Mouse (Mus musculus) E14TG2a.4 (cell line): ENCODE measurements around the gene Slc6a13.

ENCODE experiments used
- H3K27me3 ChIP-seq: 2 replicates; pipeline ENCODE4 v1.6.1; 2014; ENCODE audit warnings: low read length, control low read depth; ENCODE audit not compliant: insufficient read depth
- H3K36me3 ChIP-seq: 2 replicates; pipeline ENCODE4 v1.6.1; 2014; ENCODE audit warnings: low read length, control low read depth; ENCODE audit not compliant: insufficient read depth
- H3K4me1 ChIP-seq: replicated peaks from 2 replicates; pipeline ENCODE4 v1.6.1; 2014; ENCODE audit warnings: low read depth, low read length, control low read depth
- H3K4me3 ChIP-seq: replicated peaks from 2 replicates; pipeline ENCODE4 v1.5.1; 2014; ENCODE audit warnings: mild to moderate bottlenecking, low read length
- H3K9me3 ChIP-seq: 2 replicates; pipeline ENCODE4 v1.6.1; 2014; ENCODE audit warnings: low read length, control low read depth
- CTCF ChIP-seq: conservative IDR thresholded peaks from 2 replicates; pipeline ENCODE4 v1.5.1; 2014; ENCODE audit warnings: low read length
- NANOG ChIP-seq: IDR thresholded peaks from 2 replicates; pipeline ENCODE4 v1.6.1; 2014; ENCODE audit warnings: borderline replicate concordance, low read length, mixed read lengths
- POU5F1 ChIP-seq: IDR thresholded peaks from 2 replicates; pipeline ENCODE4 v1.6.1; 2014; ENCODE audit warnings: low read length, borderline replicate concordance

Gene Slc6a13

DNA sequence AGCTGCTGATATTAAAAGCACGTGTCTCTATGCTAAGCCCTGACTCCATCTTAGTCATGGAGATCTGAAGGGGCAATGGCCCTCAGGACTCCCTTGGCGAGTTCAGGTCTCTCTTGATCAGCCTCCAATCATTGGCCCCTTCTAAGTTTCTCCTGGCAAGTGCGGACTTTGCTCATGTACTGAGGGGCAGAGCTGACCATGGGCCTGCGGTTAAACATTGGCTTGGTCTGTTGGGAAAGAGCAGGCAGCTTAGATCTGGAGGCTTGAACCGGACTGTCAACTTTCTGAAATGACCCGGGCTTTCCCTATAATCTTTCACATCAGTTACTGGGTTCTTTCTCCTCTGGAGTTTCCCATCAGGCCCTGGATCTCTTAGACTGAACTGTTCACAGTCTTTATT is 11.0 kb downstream of the Slc6a13 start:
- no peak overlapping the region for H3K4me3 ChIP-seq
- no peaks in the 10 kb centered on the region for H3K36me3 ChIP-seq
- H3K4me1 ChIP-seq = no peaks in the 10 kb centered on the region
- no peak for TF ChIP-seq POU5F1
- H3K9me3 ChIP-seq = no peaks in the 10 kb centered on the region
- 0 out of 2 replicates have a peak, but pooled peaks cover 5% of the 10 kb centered on the region for H3K27me3 ChIP-seq

DNA sequence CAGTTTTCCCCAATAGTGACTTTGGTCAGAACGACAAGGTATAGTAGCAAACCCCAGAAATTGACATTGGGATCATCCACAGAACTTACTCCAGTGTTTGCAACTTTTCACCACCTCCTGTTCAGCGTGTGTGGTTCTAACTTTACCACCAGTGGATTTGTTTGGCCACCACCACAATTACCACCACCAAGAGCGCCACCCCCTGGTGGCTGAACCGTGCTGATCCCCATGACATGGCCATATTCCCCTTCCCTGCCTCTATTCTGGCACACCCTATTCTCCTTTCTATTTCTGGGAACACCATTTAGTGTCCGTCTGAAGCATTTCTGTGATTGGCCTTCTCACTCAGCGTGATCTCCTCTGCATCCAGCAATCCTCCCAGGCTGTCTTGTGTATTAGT is 19.1 kb downstream of the Slc6a13 start:
- Histone ChIP-seq H3K4me1 (no peaks in the 10 kb centered on the region), H3K36me3 (no peaks in the 10 kb centered on the region), H3K27me3 (no peaks in the 10 kb centered on the region), H3K4me3 (no peak overlapping the region), H3K9me3 (no peaks in the 10 kb centered on the region)
- TF ChIP-seq CTCF (no peak; the same call in 1 of the 2 replicates), NANOG (no peak), POU5F1 (no peak)

GRCm38 (mm10) chr6:121322381-121323110 is 22.5 kb downstream of the Slc6a13 start:
- no peak for TF ChIP-seq POU5F1
- TF ChIP-seq CTCF = no peak
- TF ChIP-seq NANOG = no peak
- Histone ChIP-seq H3K4me3 (no peak overlapping the region), H3K27me3 (peaks cover 14% of the 10 kb centered on the region; the same call in 1 of the 2 replicates), H3K4me1 (no peaks in the 10 kb centered on the region), H3K9me3 (peaks cover 14% of the 10 kb centered on the region), H3K36me3 (no peaks in the 10 kb centered on the region)

DNA sequence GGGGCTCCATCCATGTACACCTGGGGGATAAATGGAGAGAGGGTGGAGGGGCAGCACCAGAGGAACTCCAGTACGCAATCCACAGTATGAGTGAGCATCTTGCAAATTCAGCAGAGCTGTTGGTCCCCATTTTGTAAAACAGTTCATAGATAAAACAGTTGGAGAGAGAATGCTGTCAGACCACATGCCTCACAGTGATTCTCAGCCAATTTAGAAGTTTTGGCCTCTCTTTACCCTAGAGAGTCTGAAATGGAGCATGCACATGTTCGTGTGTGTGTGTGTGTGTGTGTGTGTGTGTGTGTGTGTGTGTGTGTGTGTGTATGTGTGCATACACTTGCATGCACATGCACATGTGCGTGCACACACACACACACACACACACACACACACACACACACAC is 25.3 kb downstream of the Slc6a13 start:
- Histone ChIP-seq H3K27me3 (peaks cover 18% of the 10 kb centered on the region), H3K4me1 (peaks cover 6% of the 10 kb centered on the region; the same call in 1 of the 2 replicates), H3K36me3 (no peaks in the 10 kb centered on the region), H3K9me3 (peaks cover 17% of the 10 kb centered on the region), H3K4me3 (no peak overlapping the region)
- TF ChIP-seq NANOG (no peak), POU5F1 (no peak), CTCF (no peak)

- peaks cover 6% of the 10 kb centered on the region; the same call in 1 of the 2 replicates for H3K4me1 ChIP-seq
- H3K9me3 ChIP-seq = peaks cover 17% of the 10 kb centered on the region
- H3K27me3 ChIP-seq = peaks cover 19% of the 10 kb centered on the region
- no peak overlapping the region for H3K4me3 ChIP-seq
- H3K36me3 ChIP-seq = no peaks in the 10 kb centered on the region
- TF ChIP-seq CTCF = no peak
- no peak for TF ChIP-seq NANOG
- no peak for TF ChIP-seq POU5F1
Observed at GRCm38 (mm10) chr6:121325740-121326139, 25.7 kb downstream of the Slc6a13 start.

DNA sequence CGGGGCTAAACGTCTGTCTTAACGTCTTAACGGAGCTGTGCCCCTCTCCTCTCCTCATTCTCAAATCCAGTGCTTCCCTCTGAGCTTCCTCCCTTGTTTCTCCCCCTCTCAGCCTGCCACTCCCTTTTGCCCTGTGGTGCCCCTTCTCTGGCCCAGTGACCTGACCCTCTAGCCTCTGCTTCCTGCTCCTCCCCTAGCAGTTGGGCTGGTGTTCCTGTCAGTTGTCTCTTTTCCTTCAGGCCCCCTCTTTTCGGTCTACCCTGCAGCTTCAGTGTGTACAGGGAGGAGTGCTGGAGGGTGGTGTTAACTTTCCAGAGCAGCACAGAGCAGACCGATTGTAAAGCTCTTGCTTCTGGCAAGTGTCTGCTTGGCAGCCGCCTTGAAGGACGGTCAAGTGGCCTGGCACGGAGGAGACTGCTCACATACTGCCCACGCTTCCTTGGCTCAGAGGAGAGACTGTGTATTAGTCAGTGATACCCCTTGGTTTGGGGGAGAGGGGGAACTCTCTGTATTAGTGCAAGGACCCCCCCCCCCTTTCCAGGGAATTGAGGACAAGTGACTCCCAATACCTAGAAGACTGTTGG is 26.6 kb downstream of the Slc6a13 start:
- H3K36me3 ChIP-seq = no peaks in the 10 kb centered on the region
- H3K27me3 ChIP-seq = peaks cover 25% of the 10 kb centered on the region
- H3K4me3 ChIP-seq = no peak overlapping the region
- peaks cover 6% of the 10 kb centered on the region; the same call in 1 of the 2 replicates for H3K4me1 ChIP-seq
- peaks cover 17% of the 10 kb centered on the region for H3K9me3 ChIP-seq
- TF ChIP-seq POU5F1 (no peak), NANOG (no peak), CTCF (no peak)

- H3K4me1 ChIP-seq = peaks cover 6% of the 10 kb centered on the region; the same call in 1 of the 2 replicates
- peaks cover 32% of the 10 kb centered on the region for H3K27me3 ChIP-seq
- TF ChIP-seq CTCF (no peak), NANOG (no peak)
- no peak overlapping the region for H3K4me3 ChIP-seq
- no peaks in the 10 kb centered on the region for H3K36me3 ChIP-seq
- H3K9me3 ChIP-seq = peaks cover 17% of the 10 kb centered on the region
Observed at GRCm38 (mm10) chr6:121328417-121328884, 28.4 kb downstream of the Slc6a13 start.

- Histone ChIP-seq H3K27me3 (peaks cover 29% of the 10 kb centered on the region), H3K36me3 (no peaks in the 10 kb centered on the region), H3K4me1 (peaks cover 6% of the 10 kb centered on the region; the same call in 1 of the 2 replicates), H3K4me3 (no peak overlapping the region), H3K9me3 (peaks cover 17% of the 10 kb centered on the region)
- no peak for TF ChIP-seq NANOG
Observed at GRCm38 (mm10) chr6:121329848-121330508, 30.0 kb downstream of the Slc6a13 start.
